Mouse (Mus musculus) testis, postnatal 14 days (tissue): ENCODE measurements at regions not wholly inside any gene's neighbourhood (a gene's known extent, or its start where the extent isn't known, plus 50 kb on each side); places are given as distances from the start of the nearest gene placed in this dataset.

Experiments used
- DNase-seq: peaks from one replicate; pipeline ENCODE4 v3.0.0; 2021; ENCODE audit warnings: low spot score

- no peak for DNase-seq
Measured at GRCm38 (mm10) chr12:5551901-5552300, 176.4 kb upstream of the Klhl29 start.

GRCm38 (mm10) chr12:5549796-5550195, 174.3 kb upstream of the Klhl29 start:
- DNase-seq, result no peak

- no peak for DNase-seq
Measured at GRCm38 (mm10) chr12:5547698-5548097, 172.2 kb upstream of the Klhl29 start.

- DNase-seq, result no peak
Measured at GRCm38 (mm10) chr12:5542701-5543100, 167.2 kb upstream of the Klhl29 start.

GRCm38 (mm10) chr12:5496299-5496698, 120.8 kb upstream of the Klhl29 start:
- DNase-seq, result no peak

GRCm38 (mm10) chr12:5494657-5495512, 119.4 kb upstream of the Klhl29 start:
- DNase-seq, result no peak

GRCm38 (mm10) chr12:5464250-5464899, 88.9 kb upstream of the Klhl29 start:
- DNase-seq, result no peak

- no peak for DNase-seq
Measured at GRCm38 (mm10) chr12:5453157-5453556, 77.7 kb upstream of the Klhl29 start.

- DNase-seq, result no peak
Measured at GRCm38 (mm10) chr12:5443730-5444129, 68.2 kb upstream of the Klhl29 start.

GRCm38 (mm10) chr12:5443091-5443531, 67.6 kb upstream of the Klhl29 start:
- no peak for DNase-seq

- DNase-seq, result no peak
Measured at GRCm38 (mm10) chr12:5442679-5443078, 67.2 kb upstream of the Klhl29 start.

GRCm38 (mm10) chr12:5440482-5440881, 65.0 kb upstream of the Klhl29 start:
- no peak for DNase-seq

GRCm38 (mm10) chr12:5435876-5436275, 60.4 kb upstream of the Klhl29 start:
- no peak for DNase-seq

- DNase-seq, result no peak
Measured at GRCm38 (mm10) chr12:5434060-5434459, 58.6 kb upstream of the Klhl29 start.

- DNase-seq, result no peak
Measured at GRCm38 (mm10) chr12:5432688-5433087, 57.2 kb upstream of the Klhl29 start.

GRCm38 (mm10) chr12:5428733-5429132, 53.3 kb upstream of the Klhl29 start:
- DNase-seq, result no peak
